Mouse (Mus musculus) layer of hippocampus, adult 9-11 months (tissue): ENCODE data around the gene Fbxl15.

ENCODE experiments used
- DNase-seq: peaks from one replicate; pipeline ENCODE4 v3.0.0; 2022

Fbxl15 gene

GRCm38 (mm10) chr19:46347936-46348668 is 20.1 kb downstream of the Fbxl15 start:
- DNase-seq, result no peak

- DNase-seq, result peak; percentile 94
These were observed 20.9 kb downstream of the Fbxl15 start for GRCm38 (mm10) chr19:46348761-46349458.

GRCm38 (mm10) chr19:46349550-46349949 is 21.6 kb downstream of the Fbxl15 start:
- DNase-seq, result no peak

DNA sequence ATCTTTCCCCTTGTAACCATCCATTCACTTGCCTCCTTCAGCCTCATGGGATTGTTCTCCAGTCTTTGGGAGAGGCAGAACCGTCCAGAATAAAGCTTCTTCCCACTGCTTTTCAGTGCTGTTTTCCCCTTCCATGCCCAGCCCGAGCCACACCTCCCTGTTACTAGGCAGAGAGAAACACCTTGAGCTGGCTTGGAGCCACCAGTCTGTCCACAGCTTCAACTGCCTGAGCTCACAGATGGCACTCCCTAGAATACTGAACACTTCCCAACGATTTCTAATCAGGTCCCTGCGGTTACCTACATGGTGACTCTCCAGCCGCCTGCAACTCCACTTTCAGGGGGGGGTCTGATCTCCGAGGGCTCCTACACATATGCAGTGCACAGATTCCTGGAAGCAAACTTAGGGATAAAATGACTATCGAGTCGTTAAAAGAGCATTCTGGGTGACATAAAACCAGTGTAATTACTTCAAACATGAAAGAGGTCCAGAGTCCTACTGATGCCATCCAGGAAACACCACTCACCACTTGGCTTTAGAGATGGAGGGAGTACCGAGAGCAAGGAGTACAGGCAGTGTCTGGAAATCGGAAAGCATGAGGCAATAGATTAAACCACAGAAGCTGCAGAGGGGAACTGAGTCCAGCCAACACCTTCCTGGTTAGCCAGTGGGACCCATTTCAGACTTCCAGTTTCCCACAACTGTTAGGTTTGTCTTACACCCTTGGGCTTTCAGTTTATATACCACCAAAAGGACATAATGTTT is 22.4 kb downstream of the Fbxl15 start, which contains the start of gene 2310034G01Rik:
Gene 2310034G01Rik, minus strand, starts transcription at position 135 of the 765 bp plus-strand sequence.
- DNase-seq, result no peak

DNA sequence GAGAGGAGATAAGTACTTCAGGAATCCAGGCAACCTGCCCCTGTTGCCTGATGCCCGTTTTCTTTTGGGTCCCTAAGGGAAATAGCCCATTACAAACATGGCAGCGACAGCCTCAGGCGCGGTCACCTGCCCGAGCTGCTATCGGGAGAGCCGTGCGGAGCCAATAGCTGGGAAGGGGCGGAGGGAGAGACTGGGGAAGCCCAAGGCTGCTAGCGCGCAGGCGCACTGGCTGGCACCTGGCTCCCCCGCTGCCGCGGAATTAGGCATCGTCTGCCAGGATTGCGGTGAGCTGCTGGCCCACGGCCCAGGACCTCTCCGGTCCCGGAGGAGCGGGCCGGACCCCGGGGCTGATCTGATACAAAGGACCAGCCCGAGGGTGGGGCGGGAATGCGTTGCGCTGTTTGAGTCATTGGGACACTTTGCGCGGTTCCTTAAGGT is 28.7 kb downstream of the Fbxl15 start:
- peak; percentile 94 for DNase-seq

- DNase-seq, result no peak
These were observed 29.6 kb downstream of the Fbxl15 start for GRCm38 (mm10) chr19:46357344-46358280.

- DNase-seq, result no peak
These were observed 30.4 kb downstream of the Fbxl15 start for GRCm38 (mm10) chr19:46358381-46358780.

GRCm38 (mm10) chr19:46362104-46362503 is 34.1 kb downstream of the Fbxl15 start:
- DNase-seq, result no peak

- DNase-seq, result no peak
These were observed 35.5 kb downstream of the Fbxl15 start for GRCm38 (mm10) chr19:46363294-46364009.

- peak; percentile 41 for DNase-seq
These were observed 40.0 kb downstream of the Fbxl15 start for GRCm38 (mm10) chr19:46367798-46368590.

DNA sequence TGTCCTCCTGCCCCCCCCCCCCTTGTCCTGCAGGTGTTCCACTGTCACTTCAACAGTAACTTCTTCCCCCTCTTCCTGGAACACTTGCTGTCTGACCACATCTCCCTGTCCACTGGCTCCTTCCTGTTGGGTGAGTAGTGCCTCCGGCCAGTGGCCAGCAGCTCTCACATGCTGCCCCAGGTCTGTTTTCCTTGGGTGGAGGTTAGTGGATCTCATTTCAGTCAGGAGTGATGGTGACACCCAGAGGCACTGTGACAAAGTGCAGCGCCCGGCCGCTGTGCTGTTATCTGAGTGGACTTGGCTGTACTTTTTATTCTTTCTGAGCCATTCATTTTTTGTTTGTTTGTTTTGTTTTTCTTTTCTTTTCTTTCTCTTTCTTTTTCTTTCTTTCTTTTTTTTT is 41.2 kb downstream of the Fbxl15 start:
- peak; percentile 60 for DNase-seq

- no peak for DNase-seq
These were observed 46.6 kb downstream of the Fbxl15 start for GRCm38 (mm10) chr19:46374477-46375088.

DNA sequence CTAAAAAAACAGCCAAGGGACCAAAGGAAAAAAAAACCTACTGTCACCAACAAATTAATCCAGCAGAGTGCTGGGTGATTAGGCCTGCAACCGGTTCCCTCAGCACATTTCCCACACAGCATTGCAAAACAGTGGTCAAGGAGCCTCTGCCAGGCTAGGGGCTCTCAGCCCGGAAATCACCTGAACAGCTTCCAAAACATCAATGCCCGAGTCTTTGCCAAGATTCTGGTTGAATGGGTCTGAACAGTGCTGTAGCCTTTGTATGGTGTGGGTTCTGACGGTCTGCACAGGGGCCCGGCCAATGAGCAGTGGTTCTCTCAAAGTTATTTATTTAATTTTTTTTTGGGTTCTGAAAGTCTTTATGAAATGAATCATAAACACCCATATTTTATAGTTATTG is 47.5 kb downstream of the Fbxl15 start:
- peak; percentile 55 for DNase-seq

GRCm38 (mm10) chr19:46375891-46376290 is 47.9 kb downstream of the Fbxl15 start:
- DNase-seq, result no peak
